Mouse (Mus musculus): ENCODE data around the gene Ush1c. TPM values are rescaled to one million over a fixed set of nuclear protein-coding genes. Genes with fewer than 3 reads are reported as not detected.
A peak's percentile ranks its signal among the peaks of the same experiment; 100 is the strongest.
"Not testable (repeated sequence)": the region's sequence is repeated elsewhere in the genome, so short reads cannot be mapped to it uniquely, and the experiment has no call there.

Gene Ush1c
- polyA plus RNA-seq, 1 experiment from 2014 or later = 2.4 TPM

DNA sequence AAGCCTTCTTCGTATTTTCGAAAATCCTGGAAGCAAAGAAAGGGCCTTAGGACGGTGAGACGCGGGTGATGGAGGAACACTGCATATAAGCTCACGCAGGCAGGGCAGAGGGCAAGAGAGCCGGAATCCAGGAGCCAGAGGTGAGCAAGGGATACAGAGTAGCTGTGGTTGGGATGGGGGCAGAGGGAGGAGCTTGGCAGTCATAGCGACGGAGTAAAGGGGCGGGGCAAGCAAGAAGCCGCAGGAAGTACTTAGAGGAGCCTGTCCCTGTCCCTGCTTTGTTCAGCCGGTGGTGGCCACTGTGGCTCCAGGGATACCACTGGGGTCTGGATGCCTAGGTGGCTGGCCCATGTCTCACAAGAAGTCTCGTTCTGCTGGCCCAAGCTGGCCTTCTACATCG lies 36.7 kb downstream of the Ush1c start:
- ATAC-seq (ENCODE audit: low FRiP score) = peak; percentile 11; the same call in 1 of the 2 replicates
- 17% methylated on average over 13 of the region's 14 CpGs for WGBS
- Histone ChIP-seq H3K27ac (no peak overlapping the region), H3K27me3 (0 out of 2 replicates have a peak, but pooled peaks cover 9% of the 10 kb centered on the region), H3K36me3 (no peaks in the 10 kb centered on the region), H3K4me2 (0 out of 2 replicates have a peak overlapping the region, but pooled peaks have one; percentile 10), H3K4me1 (replicated peaks) (peaks cover 12% of the 10 kb centered on the region), H3K9ac (no peak overlapping the region), H3K4me3 (no peak overlapping the region), H3K9me3 (no peaks in the 10 kb centered on the region)

DNA sequence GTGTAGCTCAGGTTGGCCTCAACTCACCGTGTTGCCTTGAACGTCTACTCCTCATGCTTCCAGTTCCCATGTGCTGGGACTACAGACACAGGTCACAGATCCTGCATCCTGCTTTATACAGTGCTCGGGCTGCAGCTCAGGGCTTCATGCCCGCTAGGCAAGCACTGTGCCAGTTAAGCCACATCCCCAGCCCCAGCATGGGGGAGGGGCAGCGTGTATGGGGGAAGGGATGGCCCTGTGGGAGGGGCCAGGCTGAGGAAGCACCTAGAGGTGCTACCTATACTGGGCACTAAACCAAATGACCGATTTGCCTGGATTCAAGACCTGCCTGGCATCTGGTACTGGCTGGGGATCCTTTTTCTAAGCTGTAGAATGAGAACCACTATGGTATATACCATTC lies 38.3 kb downstream of the Ush1c start:
- Histone ChIP-seq H3K36me3 (no peaks in the 10 kb centered on the region), H3K4me3 (no peak overlapping the region), H3K9ac (no peak overlapping the region), H3K27ac (no peak overlapping the region), H3K9me3 (no peaks in the 10 kb centered on the region), H3K4me2 (no peak overlapping the region), H3K4me1 (replicated peaks) (peaks cover 12% of the 10 kb centered on the region), H3K27me3 (0 out of 2 replicates have a peak, but pooled peaks cover 9% of the 10 kb centered on the region)
- ATAC-seq (ENCODE audit: low FRiP score) = no peak
- WGBS = 70% methylated on average over 6 of the region's 6 CpGs

DNA sequence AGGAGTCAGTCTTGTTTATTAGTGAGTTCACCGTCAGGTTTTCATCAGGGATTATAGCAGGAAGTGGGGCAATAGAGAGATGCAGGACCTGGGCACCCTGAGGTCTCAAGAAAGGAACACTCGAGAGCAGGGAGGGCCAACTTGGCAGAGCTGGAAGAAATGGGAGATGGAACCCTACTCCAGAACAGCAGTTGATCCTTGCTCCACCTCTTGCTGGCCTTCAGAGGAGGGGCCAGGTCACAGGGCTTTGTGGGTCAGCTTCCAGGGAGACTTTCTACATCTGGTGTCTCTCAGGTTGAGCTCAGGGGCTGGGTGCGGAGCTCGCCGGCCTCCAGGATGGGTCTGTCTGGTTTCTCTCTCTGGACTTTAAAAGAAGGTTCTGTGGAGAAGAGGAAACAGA lies 42.9 kb downstream of the Ush1c start:
- H3K9ac ChIP-seq = no peak overlapping the region
- ATAC-seq (ENCODE audit: low FRiP score) = no peak
- 0 out of 2 replicates have a peak, but pooled peaks cover 6% of the 10 kb centered on the region for H3K27me3 ChIP-seq
- no peaks in the 10 kb centered on the region for H3K4me1 ChIP-seq (replicated peaks)
- 90% methylated on average over 5 of the region's 5 CpGs for WGBS
- no peak overlapping the region for H3K4me2 ChIP-seq
- no peaks in the 10 kb centered on the region for H3K36me3 ChIP-seq
- no peak overlapping the region for H3K27ac ChIP-seq
- no peaks in the 10 kb centered on the region for H3K9me3 ChIP-seq
- H3K4me3 ChIP-seq = no peak overlapping the region

DNA sequence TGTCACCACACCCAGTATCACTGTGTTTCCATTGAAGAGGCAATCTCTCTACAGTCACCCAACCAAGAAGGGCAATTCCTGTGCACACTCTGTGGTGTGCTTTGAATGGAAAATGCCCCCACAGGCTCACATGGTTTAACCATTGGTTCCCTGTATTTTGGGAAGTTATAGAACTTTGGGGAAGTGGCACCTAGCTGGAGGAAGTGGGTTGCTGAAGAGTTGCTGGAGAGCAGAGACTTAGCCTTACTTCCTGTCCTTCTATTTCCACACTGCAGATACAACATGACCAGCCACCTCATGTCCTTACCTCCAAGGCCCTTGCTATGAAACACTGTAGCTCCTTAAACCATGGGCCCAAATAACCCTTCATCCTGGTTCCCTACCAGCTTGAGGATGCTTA lies 54.1 kb downstream of the Ush1c start:
- Histone ChIP-seq H3K9ac (no peak overlapping the region), H3K4me3 (no peak overlapping the region), H3K27me3 (peaks cover 25% of the 10 kb centered on the region)

DNA sequence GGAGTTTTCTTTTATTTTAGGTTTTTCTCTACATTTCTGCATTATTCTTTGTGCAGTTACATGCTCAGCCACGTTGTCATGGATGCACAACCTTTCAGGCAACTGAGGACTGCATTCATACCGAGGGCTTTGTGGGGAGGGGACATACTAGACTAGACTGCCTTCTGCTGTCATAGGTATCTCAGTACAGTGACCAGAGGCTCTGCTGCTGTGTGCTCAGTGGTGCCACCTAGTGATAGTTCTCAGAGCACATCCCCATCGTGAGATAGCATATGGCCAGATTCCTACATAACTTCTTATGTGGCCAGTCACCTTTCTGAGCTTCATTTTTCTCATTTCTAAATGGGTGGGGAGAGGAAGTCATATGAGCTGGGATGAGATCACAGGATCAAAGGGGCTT lies 56.7 kb downstream of the Ush1c start:
- Histone ChIP-seq H3K27ac (no peak overlapping the region), H3K4me2 (no peak overlapping the region), H3K4me3 (no peak overlapping the region), H3K9me3 (no peaks in the 10 kb centered on the region), H3K9ac (no peak overlapping the region), H3K4me1 (replicated peaks) (peaks cover 14% of the 10 kb centered on the region), H3K36me3 (no peaks in the 10 kb centered on the region), H3K27me3 (peaks cover 50% of the 10 kb centered on the region)
- 2% methylated on average over 3 of the region's 3 CpGs for WGBS
- ATAC-seq (ENCODE audit: low FRiP score) = 0 out of 2 replicates have a peak, but pooled peaks have one; percentile 58

More for the DNA sequence above, 54.1 kb downstream of the Ush1c start:
- Histone ChIP-seq H3K9me3 (no peaks in the 10 kb centered on the region), H3K27ac (no peak overlapping the region), H3K36me3 (no peaks in the 10 kb centered on the region), H3K4me2 (no peak overlapping the region), H3K4me1 (replicated peaks) (peaks cover 13% of the 10 kb centered on the region)
- ATAC-seq (ENCODE audit: low FRiP score) = no peak

- no peaks in the 10 kb centered on the region for H3K36me3 ChIP-seq
- peak; percentile 58 for ATAC-seq (ENCODE audit: low FRiP score)
- no peak within 1 kb of the TSS for H3K27ac ChIP-seq
- H3K4me3 ChIP-seq = peak within 1 kb of the TSS; percentile 54
- H3K9ac ChIP-seq = peak within 1 kb of the TSS; percentile 71
- peaks cover 14% of the 10 kb centered on the region for H3K4me1 ChIP-seq (replicated peaks)
- WGBS = 2% methylated on average over 65 of the region's 75 CpGs
- peaks cover 60% of the 10 kb centered on the region for H3K27me3 ChIP-seq
- no peaks in the 10 kb centered on the region for H3K9me3 ChIP-seq
- H3K4me2 ChIP-seq = peak within 1 kb of the TSS; percentile 82
Observed at GRCm38 (mm10) chr7:46179431-46180275, 58.6 kb downstream of the Ush1c start, which contains the start of gene Abcc8. Gene Abcc8, minus strand, starts transcription at chr7:46180033.

DNA sequence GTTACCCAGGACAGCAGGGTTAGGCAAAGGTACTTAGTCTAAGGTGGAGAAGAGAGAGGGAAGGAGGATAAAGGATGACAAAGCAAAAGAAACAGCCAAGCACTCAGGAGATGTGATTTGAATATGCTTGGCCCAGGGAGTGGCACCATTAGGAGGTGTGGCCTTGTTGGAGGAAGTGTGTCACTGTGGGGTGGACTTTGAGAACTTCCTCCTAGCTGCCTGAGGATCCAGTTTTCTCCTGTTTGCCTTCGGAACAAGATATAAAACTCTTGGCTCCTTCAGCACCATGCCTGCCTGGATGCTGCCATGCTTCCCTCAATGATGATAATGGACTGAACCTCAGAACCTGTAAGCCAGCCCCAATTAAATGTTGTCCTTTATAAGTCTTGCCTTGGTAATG lies 69.3 kb downstream of the Ush1c start:
- not testable (repeated sequence) for H3K36me3 ChIP-seq; H3K4me1 ChIP-seq (replicated peaks); H3K4me2 ChIP-seq; H3K9ac ChIP-seq; ATAC-seq (ENCODE audit: low FRiP score); H3K4me3 ChIP-seq; H3K27me3 ChIP-seq; H3K9me3 ChIP-seq; H3K27ac ChIP-seq
- WGBS = 90% methylated on average over 1 of the region's 1 CpGs

DNA sequence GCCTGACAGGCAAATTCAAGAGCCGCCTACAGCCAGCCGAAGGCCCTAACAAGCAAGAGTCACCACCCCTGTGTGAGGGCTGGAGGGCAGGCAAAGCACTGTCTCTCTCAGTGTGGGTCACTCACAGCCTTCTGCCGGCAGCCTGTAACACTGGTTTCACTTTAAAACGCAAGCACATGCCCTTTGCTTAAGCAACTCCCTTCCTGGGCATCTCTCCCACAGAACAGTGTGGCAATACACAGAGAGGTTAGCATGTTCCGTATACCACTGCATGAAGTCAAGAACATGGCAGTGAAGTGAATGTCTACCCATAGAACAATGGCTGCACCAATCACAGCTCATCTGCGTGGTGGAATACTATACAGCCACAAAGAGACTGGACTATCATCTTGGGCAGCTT lies 69.9 kb downstream of the Ush1c start:
- WGBS = 90% methylated on average over 6 of the region's 6 CpGs
- H3K9me3 ChIP-seq = no peaks in the 10 kb centered on the region
- ATAC-seq (ENCODE audit: low FRiP score) = no peak

DNA sequence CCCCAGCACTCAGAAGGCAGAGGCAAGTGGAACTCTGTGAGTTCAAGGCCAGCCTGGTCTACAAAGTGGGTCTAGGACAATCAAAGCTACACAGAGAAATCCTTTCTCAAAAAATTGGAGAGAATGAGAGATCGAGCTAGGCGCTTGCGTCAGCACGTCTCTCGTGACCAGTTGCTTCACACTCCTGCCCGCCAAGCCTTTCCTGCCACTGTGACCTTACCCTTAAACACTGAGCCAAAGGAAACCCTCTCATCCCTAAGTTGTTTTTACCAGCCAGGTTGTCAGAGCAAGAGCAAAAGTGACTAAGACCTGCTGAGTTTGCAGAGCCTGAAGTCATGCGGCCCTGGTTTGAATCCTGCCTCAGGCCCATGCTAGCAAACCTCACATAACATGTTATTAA lies 70.4 kb downstream of the Ush1c start:
- Histone ChIP-seq H3K9ac (no peak overlapping the region), H3K36me3 (0 out of 2 replicates have a peak, but pooled peaks cover 2% of the 10 kb centered on the region), H3K27ac (no peak overlapping the region), H3K4me3 (no peak overlapping the region), H3K9me3 (no peaks in the 10 kb centered on the region), H3K4me1 (replicated peaks) (peaks cover 8% of the 10 kb centered on the region), H3K4me2 (no peak overlapping the region), H3K27me3 (no peaks in the 10 kb centered on the region)
- WGBS = 94% methylated on average over 7 of the region's 7 CpGs
- no peak for ATAC-seq (ENCODE audit: low FRiP score)

More for the DNA sequence above, 69.9 kb downstream of the Ush1c start:
- H3K27ac ChIP-seq = no peak overlapping the region
- H3K36me3 ChIP-seq = 0 out of 2 replicates have a peak, but pooled peaks cover 2% of the 10 kb centered on the region
- H3K4me1 ChIP-seq (replicated peaks) = peaks cover 7% of the 10 kb centered on the region; the same call in 1 of the 2 replicates
- no peaks in the 10 kb centered on the region for H3K27me3 ChIP-seq
- H3K4me2 ChIP-seq = no peak overlapping the region
- H3K9ac ChIP-seq = no peak overlapping the region
- H3K4me3 ChIP-seq = no peak overlapping the region

DNA sequence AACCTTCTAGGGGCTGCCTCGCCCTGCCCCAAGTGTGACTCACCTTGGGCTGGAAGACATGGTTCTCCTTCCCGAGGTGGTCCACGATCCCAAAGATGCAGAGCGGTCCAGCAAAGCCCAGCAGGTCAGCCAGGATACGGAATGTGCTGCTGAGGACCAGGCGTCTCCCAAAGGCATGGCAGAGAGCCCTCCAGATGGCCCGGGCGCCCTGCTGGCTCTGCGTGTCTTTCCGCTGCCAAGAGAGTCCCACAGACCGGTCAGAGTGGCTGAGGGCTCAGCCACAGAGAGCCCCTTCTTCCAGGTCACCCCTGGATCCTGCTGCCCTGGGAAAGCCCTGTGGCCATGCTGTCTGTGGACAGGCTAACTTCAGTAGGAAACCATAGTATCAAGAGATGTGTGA lies 72.4 kb downstream of the Ush1c start:
- Histone ChIP-seq H3K27ac (no peak overlapping the region), H3K9ac (no peak overlapping the region), H3K36me3 (0 out of 2 replicates have a peak, but pooled peaks cover 2% of the 10 kb centered on the region), H3K9me3 (no peaks in the 10 kb centered on the region), H3K27me3 (no peaks in the 10 kb centered on the region), H3K4me2 (no peak overlapping the region), H3K4me1 (replicated peaks) (peaks cover 21% of the 10 kb centered on the region), H3K4me3 (no peak overlapping the region)
- ATAC-seq (ENCODE audit: low FRiP score) = no peak
- WGBS = 92% methylated on average over 11 of the region's 11 CpGs

DNA sequence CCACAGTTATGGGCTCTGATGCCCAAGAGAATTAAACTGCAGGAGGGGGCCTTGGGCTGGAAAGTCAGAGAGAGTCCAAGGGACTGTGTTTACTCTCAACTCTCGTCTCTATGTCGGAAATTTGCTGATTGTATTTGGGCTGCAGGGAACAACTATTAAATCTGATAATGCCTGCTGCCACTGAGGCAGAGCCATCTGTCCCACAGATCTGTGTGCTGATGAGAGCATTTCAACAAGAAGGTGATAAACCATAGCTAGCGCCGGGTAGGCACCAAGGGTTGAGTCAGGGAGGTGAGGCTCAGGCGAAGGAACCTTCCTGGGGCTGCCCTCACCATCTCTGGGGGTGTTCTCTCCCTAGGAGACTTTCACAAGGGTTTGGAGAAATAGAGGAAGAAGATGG lies 75.6 kb downstream of the Ush1c start:
- Histone ChIP-seq H3K4me2 (no peak overlapping the region), H3K9ac (no peak overlapping the region), H3K27me3 (no peaks in the 10 kb centered on the region), H3K4me3 (no peak overlapping the region), H3K9me3 (no peaks in the 10 kb centered on the region), H3K36me3 (no peaks in the 10 kb centered on the region), H3K4me1 (replicated peaks) (peaks cover 28% of the 10 kb centered on the region), H3K27ac (no peak overlapping the region)
- 82% methylated on average over 5 of the region's 5 CpGs for WGBS
- no peak for ATAC-seq (ENCODE audit: low FRiP score)

DNA sequence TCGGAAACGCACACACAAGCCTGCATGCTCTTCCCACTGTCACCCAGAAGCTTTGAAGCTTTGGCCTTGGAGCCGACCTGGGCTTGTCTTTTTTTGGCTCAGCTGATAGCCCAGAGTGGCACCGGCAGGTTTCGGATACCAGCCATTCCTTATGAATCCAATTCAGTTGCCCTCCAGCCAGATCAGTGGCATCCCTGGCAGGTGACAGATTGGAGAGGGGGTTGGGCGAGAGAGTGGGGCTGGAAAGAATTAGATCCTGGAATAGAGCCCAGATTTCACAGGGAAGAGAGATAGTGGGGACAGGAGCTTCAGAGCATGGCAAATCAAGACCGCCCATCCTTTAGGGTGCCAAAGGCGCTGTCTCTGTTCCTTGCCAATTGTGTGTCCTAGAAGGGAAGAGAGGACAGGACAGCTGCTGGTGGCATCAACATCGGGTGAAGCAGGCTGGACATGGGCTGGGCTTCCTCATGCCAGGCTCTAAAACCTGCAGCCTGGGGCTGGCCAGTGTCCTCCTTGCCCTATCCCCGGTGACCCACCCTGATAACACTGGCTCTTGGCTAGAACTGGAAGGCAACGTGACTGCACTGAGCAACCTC lies 76.1 kb downstream of the Ush1c start:
- Histone ChIP-seq H3K27ac (no peak overlapping the region), H3K4me3 (no peak overlapping the region), H3K9me3 (no peaks in the 10 kb centered on the region), H3K4me2 (no peak overlapping the region), H3K4me1 (replicated peaks) (peaks cover 28% of the 10 kb centered on the region), H3K27me3 (no peaks in the 10 kb centered on the region), H3K9ac (no peak overlapping the region), H3K36me3 (no peaks in the 10 kb centered on the region)
- ATAC-seq (ENCODE audit: low FRiP score) = no peak
- WGBS = 70% methylated on average over 11 of the region's 11 CpGs
